Mouse (Mus musculus): ENCODE results near the gene Zfp935.
"Not testable (repeated sequence)": the region's sequence is repeated elsewhere in the genome, so short reads cannot be mapped to it uniquely, and the experiment has no call there.

Zfp935 gene

GRCm38 (mm10) chr13:62558189-62559110, at the start of gene Zfp935:
Gene Zfp935 (minus strand): TSS chr13:62558511.
- peak; percentile 77 for DNase-seq (ENCODE audit: low spot score)

- not testable (repeated sequence) for DNase-seq (ENCODE audit: low spot score)
These were observed 12.8 kb upstream of the Zfp935 start, which contains the start of gene Zfp934 for GRCm38 (mm10) chr13:62571099-62571498. Gene Zfp934 (minus strand): TSS chr13:62571199.

- DNase-seq (ENCODE audit: low spot score): peak; percentile 4
These were observed 3.4 kb upstream of the Zfp935 start for GRCm38 (mm10) chr13:62561696-62562095.

- DNase-seq (ENCODE audit: low spot score): not testable (repeated sequence)
These were observed 28.2 kb downstream of the Zfp935 start for GRCm38 (mm10) chr13:62530129-62530528.

- not testable (repeated sequence) for DNase-seq (ENCODE audit: low spot score)
These were observed 47.5 kb downstream of the Zfp935 start for GRCm38 (mm10) chr13:62510641-62511420.

- DNase-seq (ENCODE audit: low spot score): not testable (repeated sequence)
These were observed 85.7 kb downstream of the Zfp935 start for GRCm38 (mm10) chr13:62472661-62473060.

- peak; percentile 13 for DNase-seq (ENCODE audit: low spot score)
These were observed 88.4 kb downstream of the Zfp935 start for GRCm38 (mm10) chr13:62469947-62470346.

- DNase-seq (ENCODE audit: low spot score): peak; percentile 93
These were observed 91.6 kb downstream of the Zfp935 start, which contains the start of gene Gm49359 for GRCm38 (mm10) chr13:62466424-62467334. Gene Gm49359 (minus strand): TSS chr13:62466832.

Data from layer of hippocampus, adult 11-12 months (tissue).